Mouse (Mus musculus): ENCODE measurements around the gene Tjp3.

Tjp3 gene

GRCm38 (mm10) chr10:81291511-81292104 lies at the start of gene Tjp3:
Gene Tjp3 (minus strand): TSS chr10:81291581.
- no peak for DNase-seq (ENCODE audit: low read depth, low spot score)

GRCm38 (mm10) chr10:81340551-81341332 lies 49.4 kb upstream of the Tjp3 start:
- DNase-seq (ENCODE audit: low read depth, low spot score), result no peak

- DNase-seq (ENCODE audit: low read depth, low spot score), result no peak
These were observed 45.2 kb upstream of the Tjp3 start for GRCm38 (mm10) chr10:81336558-81336957.

GRCm38 (mm10) chr10:81335393-81336340 lies 44.3 kb upstream of the Tjp3 start:
- no peak for DNase-seq (ENCODE audit: low read depth, low spot score)

- DNase-seq (ENCODE audit: low read depth, low spot score), result no peak
These were observed 42.9 kb upstream of the Tjp3 start for GRCm38 (mm10) chr10:81334324-81334723.

- DNase-seq (ENCODE audit: low read depth, low spot score), result no peak
These were observed 40.9 kb upstream of the Tjp3 start for GRCm38 (mm10) chr10:81332277-81332676.

GRCm38 (mm10) chr10:81330007-81330406 lies 38.6 kb upstream of the Tjp3 start:
- no peak for DNase-seq (ENCODE audit: low read depth, low spot score)

GRCm38 (mm10) chr10:81329194-81329975 lies 38.0 kb upstream of the Tjp3 start:
- no peak for DNase-seq (ENCODE audit: low read depth, low spot score)

GRCm38 (mm10) chr10:81328386-81328785 lies 37.0 kb upstream of the Tjp3 start, which contains the start of gene Tbxa2r:
Gene Tbxa2r (plus strand): TSS chr10:81328731.
- DNase-seq (ENCODE audit: low read depth, low spot score), result no peak

- no peak for DNase-seq (ENCODE audit: low read depth, low spot score)
These were observed 36.6 kb upstream of the Tjp3 start for GRCm38 (mm10) chr10:81327959-81328358.

GRCm38 (mm10) chr10:81326858-81327257 lies 35.5 kb upstream of the Tjp3 start:
- DNase-seq (ENCODE audit: low read depth, low spot score), result no peak

GRCm38 (mm10) chr10:81325781-81326180 lies 34.4 kb upstream of the Tjp3 start:
- DNase-seq (ENCODE audit: low read depth, low spot score), result no peak

GRCm38 (mm10) chr10:81325176-81325575 lies 33.8 kb upstream of the Tjp3 start:
- DNase-seq (ENCODE audit: low read depth, low spot score), result no peak

GRCm38 (mm10) chr10:81323791-81324530 lies 32.6 kb upstream of the Tjp3 start:
- DNase-seq (ENCODE audit: low read depth, low spot score), result no peak

- no peak for DNase-seq (ENCODE audit: low read depth, low spot score)
These were observed 31.9 kb upstream of the Tjp3 start for GRCm38 (mm10) chr10:81323141-81323775.

GRCm38 (mm10) chr10:81322444-81322843 lies 31.1 kb upstream of the Tjp3 start:
- DNase-seq (ENCODE audit: low read depth, low spot score), result no peak

GRCm38 (mm10) chr10:81321436-81321835 lies 30.1 kb upstream of the Tjp3 start:
- peak; percentile 26 for DNase-seq (ENCODE audit: low read depth, low spot score)

GRCm38 (mm10) chr10:81320550-81321347 lies 29.4 kb upstream of the Tjp3 start, which contains the start of gene Cactin:
Gene Cactin (plus strand): TSS chr10:81321103.
- peak; percentile 100 for DNase-seq (ENCODE audit: low read depth, low spot score)
